Mouse (Mus musculus) bone marrow macrophage, adult 2 months (primary cell): ENCODE results near the gene Mob3b.

Source experiments
- CTCF ChIP-seq: IDR thresholded peaks from 2 replicates; pipeline ENCODE4 v1.5.1; 2012; ENCODE audit warnings: low read depth, mild to moderate bottlenecking, low read length, moderate library complexity
- POLR2A ChIP-seq: IDR thresholded peaks from 2 replicates; pipeline ENCODE4 v1.6.1; 2012; ENCODE audit warnings: mild to moderate bottlenecking, low read depth, low read length, borderline replicate concordance

DNA sequence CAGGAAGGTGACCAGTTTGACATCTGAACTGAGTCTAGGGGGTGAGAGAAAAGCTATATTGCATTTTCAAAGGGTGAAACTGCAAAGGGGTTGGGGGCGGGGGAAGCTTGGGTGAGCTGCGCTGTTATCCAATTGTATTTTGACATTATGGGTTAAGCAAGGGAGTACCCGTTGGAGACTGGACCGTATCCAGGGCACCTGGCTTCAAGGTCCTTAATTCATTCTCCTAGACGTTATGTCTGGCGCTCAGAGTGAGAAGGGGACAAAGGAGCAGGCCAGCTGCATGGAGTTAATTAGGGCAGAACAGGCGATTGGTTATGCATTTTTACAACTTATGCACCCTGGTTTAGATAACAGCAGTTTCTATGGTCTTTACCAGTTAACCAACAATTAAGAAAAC is 239.9 kb downstream of the Mob3b start:
- TF ChIP-seq POLR2A = no peak
- no peak for TF ChIP-seq CTCF
